Mouse (Mus musculus): ENCODE results near the gene Cmip.

The Cmip gene

DNA sequence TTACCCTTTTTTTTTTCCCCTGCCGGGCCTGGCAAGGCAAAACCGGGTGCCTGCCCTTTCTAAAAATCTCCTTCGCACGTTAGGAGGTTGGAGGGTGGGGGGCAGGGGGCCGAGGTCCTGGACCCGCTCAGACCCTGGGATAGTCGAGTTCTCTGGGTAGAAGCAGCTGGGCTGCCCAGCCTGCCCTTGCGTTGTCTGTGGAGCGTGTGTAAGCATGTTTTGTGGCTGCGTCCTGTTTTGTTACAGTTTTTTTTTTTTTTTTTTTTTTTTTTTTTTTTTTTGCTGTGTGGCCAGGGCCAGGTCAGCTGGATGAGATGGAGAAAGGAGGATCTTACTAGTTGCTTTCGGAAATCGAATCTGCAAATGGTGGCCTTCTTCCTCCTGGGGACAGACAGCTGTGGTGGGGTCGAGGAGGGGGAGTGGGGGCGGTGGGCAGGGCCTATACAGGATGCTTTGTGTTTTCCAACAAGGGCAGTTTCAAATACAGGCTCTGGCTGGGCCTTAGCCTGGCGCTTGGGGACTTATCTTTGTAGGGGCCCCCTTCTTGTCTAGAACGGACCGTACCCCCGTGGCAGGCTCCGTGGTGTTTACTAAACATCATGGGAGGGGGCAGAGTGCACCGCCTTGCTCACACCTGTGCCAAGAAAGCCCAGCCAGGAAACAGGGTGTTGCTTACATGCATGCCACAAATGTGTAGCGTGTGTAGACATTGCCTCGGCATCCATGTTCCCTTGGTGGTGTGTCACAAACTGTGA, 1.1 kb downstream of the Cmip start:
- DNase-seq (ENCODE audit: low read depth): peak; percentile 80

DNA sequence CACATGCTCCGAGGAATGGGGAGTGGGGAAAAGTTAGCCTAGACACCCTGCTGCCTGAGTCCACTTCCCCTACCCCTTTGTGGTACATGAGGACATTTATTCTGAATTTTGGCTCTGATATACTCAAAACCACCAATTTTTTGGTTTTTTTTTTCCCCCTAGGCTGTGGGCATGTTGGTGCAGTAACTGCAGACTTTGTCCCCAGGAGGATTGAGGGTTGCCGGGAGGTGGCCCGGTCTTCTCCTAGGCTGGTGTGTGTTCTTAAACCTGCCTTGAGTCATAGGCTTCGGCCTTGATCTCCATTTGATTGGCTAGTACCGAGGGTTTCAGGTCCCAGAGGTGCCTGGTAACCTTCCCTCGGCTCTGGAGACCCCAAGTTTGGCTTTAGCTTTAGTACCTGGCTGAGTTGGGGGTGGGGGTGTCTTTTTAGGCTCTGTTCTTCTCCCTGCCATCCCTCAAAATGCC, 1.7 kb downstream of the Cmip start:
- no peak for DNase-seq (ENCODE audit: low read depth)

DNA sequence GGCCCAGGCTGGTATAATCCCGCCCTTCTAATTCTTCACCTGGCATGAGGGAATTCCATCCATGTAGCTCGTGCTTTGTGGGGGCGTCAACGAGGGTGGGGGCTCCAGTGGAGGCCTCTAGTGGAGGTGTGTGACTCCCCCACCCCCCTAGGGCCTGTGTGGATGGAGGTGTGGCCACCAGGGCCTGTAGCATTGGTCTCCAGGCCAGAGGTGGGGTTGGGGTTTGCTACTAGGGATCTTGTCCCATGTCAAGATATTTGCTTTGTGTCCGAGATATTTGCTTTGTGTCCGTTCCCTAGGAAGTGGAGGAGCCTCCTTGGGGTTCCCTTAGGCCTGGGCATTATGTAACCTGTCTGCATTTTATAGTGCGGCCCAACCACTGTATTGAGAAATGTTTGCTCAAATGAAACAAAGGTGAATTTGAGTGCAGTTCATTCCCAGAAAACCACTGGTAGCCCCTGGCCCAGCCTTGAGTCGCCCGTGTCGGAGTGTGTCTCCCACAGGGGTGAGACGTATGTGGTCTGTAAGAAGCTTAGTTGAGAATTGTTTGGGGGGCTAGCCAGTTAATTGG, 2.7 kb downstream of the Cmip start:
- peak; percentile 53 for DNase-seq (ENCODE audit: low read depth)

DNA sequence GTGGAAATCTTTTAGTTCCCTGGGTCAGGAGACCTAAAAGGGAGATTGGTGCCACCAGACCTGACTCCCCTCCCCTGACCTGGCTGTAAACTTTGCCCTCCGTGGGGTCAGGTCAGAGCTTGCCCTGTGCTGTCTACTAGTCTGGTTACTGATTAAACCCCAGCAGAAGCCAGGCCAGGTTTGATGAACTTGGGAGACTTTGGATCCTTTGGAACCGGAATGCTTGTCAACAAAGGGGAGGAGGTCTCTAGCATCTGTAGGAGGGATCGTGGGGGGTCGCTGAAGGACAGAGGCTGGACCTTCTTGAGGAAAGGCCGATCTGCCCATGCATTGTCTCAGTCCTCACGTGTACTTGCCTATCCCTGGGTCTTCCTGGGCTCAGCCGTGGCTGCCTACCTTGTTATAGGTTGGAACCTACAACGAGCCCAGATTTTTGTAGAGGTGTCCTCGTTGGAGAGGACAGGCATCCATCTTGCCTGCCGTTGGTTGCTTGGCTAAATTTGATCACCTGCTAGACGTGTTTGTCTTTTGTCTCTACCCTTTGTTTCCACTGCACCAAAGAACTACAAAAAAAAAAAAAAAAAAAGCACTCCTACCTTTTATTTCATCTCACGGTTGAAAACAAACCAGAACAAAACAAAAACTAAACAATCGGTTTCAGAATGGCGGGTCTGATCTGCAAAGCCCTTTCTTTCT, 3.5 kb downstream of the Cmip start:
- DNase-seq (ENCODE audit: low read depth): peak; percentile 62

DNA sequence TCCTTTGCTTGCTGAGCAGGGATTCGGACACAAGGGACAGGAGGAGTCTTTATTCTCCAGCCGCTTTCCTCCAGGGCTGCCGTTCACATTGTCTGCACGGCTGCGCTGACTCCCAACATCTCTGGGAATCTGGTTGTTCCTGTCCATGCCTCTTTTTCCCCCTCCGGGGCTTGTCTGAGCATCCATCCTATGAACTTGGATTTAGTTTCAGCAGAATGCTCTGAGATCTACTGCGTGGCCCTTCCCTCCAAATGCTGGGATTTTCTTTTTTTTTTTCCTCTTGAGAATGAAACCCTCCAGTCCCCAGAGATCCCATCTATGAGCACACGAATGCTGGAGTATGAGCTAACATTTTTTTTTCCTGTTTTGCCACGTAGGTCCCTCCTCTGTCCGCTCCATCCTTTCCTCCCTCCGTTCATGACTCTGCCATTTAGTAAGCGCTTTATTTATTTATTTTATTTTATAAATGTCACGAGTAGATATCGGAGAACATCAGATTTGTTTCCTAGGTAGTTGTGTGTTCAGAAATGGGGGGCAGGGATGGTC, 4.1 kb downstream of the Cmip start:
- no peak for DNase-seq (ENCODE audit: low read depth)

DNA sequence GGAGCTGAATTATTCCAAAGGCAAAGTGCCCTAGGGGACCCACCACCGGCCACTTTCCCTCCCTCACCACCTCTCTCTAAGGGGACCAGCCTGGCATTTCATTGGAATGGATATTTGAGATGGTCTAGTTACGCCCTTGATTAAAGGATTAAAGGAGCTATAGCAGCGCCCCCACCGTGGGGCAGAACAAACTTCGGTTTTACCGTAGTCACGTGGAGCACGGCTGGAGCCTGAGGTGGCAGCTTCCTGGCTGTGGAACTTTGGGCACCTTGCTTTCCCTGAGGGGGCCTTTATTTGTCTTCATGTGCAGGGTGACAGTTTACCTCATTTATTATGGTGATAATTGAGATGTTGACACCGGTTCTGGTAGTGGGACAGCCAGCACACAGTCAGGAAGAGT, 4.8 kb downstream of the Cmip start:
- DNase-seq (ENCODE audit: low read depth): peak; percentile 66

DNA sequence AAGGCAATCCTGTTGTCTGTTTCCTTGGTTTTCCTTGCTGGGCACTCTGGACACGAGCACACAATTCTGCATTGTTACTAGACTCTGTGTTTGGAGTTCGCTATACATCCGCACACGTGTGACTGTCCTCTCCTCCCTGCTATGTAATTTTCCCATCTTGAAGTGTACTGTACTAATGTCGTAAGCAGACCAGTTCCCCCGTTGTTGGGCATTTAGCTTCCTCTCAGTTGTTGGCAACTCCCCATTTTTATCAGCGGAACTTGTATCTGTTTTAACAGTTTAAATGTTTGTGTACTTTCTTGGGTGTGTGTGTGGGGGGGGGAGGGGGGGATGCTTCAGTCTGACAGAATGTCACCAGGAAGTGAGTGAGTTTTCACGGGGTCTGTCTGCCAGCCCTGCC, 5.8 kb downstream of the Cmip start:
- peak; percentile 71 for DNase-seq (ENCODE audit: low read depth)

DNA sequence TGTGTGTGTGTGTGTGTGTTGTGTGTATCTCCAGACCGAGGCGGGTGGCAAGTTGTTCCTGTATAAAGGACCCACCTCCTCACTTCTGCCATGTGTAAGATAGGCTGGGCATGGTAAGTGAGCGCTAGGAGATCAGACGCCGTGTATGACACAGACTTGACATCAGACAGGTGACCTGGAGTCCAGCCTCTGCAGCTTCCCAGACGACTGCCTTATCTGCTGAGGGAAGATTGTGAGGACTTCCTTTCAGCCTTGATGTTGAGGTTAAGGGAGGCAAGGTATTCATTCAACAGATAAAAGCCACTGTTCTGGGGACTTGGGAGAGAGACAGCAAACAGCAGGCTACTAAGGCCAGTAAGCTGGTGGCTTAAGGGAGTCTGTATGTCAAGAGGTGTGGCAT, 6.6 kb downstream of the Cmip start:
- peak; percentile 49 for DNase-seq (ENCODE audit: low read depth)

DNA sequence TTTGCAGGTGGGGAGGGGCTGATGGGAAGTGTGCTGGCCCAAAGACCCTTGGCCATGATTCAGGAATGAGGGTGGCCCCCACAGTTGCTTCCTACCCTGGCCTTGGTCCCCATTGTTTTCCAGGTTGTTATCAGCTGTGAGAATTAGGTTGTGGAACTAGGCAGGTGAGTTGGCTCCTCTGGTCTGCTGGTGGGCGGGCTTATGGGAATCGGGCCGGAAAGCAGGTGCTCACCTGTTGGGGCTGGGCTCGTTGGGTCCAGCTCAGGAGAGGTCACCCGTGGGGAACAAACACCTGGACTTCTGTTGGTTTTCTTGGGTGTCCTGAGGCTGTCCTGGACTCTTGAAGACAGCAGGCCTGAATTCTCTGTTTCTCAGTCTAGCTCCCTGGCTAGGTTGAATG, 8.2 kb downstream of the Cmip start:
- no peak for DNase-seq (ENCODE audit: low read depth)

DNA sequence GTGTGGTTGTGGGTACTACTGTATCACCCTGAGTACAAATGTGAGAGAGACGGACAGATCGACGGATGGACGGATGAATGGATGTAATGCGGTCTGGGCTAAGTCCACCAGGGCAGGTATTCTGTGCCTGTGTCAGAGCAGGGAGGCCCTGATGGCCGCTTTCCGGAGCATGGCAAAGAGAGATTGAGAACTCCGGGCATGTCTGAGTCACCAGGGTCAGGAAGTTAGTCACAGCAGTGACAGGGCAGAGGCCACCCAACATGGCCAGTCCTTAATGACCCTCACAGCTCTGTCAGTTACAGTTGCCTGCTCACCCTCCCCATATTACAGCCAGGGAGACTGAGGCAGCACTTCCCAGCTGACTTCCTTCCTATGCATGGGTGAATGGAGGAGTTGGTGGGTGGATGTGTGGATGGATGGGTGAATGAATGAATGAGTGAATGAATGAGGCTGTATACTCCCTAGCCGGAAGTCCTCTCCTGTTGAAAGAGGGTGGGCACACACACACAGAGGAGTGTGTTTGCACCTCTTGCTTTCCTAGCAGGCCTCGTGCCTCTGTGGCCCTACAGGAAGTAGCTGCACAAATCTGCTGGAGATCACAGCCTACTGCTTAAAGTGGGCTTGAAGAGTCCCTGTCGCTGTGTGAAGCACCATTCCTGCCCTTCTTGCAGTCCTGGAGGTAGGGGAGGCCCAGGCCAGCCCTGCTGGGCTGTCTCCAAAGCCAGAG, 10.7 kb downstream of the Cmip start:
- no peak for DNase-seq (ENCODE audit: low read depth)

DNA sequence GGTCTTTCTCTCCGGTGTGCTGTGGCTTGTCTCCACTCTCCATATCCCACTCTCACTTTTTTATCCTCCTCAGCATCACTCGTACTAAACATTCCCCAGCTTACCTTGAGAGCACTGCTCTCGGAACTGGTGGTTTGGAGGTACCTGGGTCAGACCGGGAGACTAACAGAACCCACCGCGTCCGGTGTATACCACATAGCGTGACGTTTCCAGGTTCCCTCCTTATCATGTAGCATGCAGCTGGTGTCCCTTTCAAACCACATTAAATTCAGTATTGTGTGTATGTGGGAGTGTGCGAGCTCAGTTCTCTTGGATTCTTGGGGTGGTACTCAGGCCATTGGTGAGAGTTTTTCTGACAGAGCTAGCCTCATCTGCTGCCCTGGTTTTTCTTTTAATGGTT, 21.4 kb downstream of the Cmip start:
- peak; percentile 49 for DNase-seq (ENCODE audit: low read depth)

DNA sequence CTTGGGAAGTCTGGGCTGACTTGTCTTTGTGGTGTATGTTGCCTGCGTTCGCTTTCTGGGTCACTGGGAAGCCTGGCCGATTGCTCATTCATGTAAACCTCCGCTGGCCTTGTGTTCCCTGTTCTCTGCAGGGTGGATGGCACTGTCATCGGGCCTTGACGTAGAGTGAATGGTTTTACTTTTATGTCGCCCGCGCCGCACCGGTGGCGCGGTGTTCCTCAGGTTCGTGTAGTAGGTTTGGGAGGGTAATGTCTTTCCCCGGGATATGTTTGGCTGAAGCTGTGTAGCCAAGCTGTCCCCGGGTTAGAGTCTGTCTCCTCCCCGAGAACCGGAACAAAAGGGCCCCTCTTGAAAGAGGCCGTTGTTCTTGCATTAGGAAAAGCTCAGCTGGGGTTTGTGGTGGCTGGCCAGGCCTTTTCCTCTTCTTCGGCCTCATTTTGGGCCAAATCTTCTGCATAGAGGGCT, 21.8 kb downstream of the Cmip start:
- no peak for DNase-seq (ENCODE audit: low read depth)

DNA sequence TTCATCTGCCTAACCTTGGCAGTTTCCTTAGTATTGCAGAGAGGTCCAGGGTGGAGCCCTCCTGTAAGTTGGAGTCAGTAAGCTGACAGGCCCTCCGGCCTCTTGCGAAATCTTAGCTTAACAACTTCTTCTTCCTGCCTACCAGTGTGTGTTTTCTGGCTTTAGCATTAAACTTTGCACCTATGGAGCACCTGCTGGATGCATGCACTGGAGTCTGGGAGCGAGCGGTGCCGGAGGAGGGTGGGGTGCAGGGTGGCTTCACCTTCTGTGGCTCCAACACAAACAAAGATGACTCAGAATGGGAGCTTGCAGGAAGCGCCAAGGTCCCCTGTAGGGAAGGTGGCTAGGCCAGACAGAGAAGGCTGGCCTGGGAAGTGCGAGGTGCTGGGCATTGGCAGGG, 23.6 kb downstream of the Cmip start:
- DNase-seq (ENCODE audit: low read depth): peak; percentile 49

DNA sequence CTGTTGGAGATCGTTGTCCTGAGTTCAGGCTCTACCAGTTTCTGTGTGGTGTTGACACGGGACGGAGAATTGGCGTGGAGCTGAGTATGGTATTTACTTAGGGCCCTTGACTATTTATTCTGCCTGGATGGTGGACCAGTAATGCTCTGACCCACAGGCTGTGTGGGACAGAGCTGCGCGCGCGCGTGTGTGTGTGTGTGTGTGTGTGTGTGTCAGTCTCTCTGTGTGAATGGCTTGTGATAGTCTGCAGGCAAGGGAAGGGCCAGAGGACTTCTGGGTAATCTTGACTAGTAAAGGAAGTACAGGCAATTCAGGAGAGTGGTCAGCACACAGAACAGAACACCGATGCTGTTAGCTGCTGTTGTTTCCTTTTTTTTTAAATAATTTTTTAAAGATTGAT, 24.8 kb downstream of the Cmip start:
- no peak for DNase-seq (ENCODE audit: low read depth)

DNA sequence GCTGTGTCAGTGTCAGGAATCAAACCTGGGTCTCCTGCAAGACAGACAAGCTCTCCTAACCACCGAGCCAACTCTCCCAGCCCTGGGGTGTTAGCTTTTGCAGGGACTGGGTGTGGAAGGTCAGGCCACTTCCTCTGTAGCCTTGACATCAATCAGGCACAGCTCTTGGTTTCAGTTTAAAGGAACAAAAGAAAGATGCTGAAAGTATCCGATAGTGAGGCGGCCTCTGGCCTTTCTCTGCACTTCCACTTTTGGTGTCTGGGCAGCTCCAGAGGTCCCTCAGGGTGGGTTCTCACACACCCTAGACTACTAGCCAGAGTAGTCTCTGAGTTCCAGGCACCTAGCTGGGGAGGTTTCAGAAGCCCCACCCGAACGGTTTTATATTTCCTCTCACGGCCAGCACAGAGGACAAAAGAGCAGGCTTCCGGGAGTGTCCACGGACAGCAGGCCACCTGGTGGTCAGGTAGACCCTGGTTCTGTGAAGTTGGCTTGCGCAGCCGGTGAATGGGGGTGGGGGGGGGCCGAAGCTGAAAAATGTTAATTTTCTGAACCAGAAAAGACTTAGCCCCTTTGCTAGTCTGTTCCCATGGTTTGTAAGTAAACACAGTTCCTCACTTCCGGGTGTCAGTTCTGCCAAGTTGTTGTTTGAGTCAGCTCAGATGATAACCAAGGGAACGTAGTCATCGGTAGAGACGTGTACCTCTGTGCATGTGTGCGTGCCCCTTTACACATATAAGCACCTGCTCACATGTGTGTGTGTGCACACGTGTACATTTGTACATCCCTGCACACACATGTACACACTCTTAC, 25.5 kb downstream of the Cmip start:
- DNase-seq (ENCODE audit: low read depth): peak; percentile 90

DNA sequence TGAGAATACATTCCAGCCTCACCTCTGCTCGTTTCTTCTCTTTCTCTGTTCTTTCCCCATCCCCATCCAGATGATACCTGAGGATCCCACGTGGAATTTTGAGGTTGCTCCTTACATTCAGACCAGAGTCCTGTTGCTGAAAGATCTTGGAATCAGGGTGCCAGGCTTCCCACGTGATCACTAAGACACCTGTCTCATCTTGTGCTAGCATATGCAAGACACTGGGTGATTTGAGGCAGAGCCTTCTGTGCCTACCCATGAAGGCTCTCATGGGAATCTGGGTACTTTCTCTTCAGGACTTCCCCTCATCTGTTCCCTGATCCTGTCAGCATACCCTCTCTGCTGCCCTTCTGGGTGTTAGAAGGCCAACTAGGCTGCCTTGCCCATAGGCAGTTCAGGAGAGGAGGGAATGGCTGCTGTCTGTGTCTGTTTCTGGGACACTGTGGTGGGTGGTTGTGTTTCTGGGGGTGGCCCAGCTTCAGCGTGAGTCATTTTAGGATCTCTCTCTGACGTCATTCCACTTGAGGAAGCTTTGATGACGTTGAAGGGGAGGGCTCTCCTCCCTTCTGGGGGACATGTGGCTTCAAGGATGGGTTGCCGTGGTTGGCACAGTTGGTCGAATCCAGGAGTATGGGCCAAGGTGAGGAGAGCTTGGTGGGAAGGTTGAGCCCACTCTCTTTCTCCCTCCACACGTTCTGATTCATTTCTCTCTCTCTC, 28.1 kb downstream of the Cmip start:
- DNase-seq (ENCODE audit: low read depth): peak; percentile 91

DNA sequence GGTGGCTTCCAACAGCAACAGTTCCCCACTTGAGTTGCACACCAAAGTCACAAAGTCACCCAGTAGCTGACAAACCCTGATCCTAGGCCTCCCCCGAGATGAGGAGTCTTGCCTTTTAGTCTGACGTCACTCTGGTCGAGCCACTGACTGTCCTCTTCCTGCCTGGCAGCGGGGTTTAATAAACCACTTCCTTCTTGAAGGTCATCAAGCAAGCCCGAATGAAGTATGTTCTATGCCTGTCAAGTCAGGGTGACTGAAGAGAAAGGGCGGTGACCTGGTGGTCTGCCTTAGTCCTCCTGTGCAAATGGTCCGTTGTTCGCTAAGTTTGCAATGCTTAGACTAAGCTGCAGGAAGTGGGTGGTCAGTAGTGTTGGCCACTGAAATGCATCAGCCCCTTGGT, 31.1 kb downstream of the Cmip start:
- peak; percentile 86 for DNase-seq (ENCODE audit: low read depth)

DNA sequence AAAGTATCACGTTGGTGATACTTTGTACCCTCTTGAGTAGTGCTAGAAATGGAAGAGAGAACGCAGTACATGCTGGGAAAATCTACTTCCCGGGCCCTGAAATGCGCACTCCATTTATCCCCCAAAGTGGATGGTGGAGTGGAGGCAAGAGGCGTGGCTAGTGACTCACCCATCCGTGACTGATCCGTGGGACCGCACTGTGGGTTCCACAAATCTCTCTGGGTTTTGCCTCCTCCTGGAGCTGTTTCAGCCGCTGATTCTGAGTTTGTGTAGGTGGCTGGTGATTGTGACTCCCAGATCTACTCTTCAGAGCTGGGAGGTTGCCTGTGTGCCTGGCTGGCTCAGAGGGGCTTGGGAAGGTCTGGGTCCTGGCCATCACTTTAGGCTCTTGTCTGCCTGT, 32.2 kb downstream of the Cmip start:
- peak; percentile 37 for DNase-seq (ENCODE audit: low read depth)

DNA sequence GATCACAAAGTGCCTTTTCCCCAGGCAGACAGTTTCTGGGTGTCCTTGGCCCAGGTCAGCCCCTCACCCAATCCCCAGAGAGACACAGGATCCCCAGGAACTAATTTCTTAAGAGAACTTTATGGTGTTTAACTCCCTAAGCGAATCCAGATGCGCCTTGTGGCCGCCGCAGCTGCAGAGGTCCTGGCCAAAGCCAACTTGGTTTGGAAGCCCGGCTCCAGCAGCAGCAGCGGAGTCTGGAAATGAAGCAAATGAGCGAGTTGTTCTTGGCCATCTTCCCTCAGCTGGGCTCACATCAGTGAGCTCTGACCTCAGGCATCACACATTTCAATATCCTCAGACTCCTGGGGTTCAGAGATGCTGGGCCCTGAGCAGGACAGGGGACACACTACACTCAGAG, 33.6 kb downstream of the Cmip start:
- no peak for DNase-seq (ENCODE audit: low read depth)

DNA sequence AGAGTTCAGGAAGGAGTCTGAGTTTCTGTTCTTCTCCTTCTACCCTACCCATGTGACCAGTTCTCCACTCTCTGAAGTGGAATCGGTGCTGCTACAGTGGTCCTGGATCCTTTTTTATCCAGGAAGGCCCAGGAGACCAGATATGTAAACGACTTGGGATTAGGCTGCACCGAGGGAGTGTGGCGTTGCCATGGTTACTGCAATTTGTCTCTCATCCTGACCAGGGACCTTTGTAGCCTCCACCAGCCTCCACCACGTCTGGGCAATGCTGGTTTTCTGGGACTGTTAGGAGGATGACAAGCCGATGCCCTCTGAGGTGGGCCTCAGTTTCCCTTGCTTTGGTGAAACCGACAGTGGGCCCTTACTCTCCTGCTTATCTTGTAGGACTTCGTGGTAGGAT, 35.4 kb downstream of the Cmip start:
- DNase-seq (ENCODE audit: low read depth): no peak

DNA sequence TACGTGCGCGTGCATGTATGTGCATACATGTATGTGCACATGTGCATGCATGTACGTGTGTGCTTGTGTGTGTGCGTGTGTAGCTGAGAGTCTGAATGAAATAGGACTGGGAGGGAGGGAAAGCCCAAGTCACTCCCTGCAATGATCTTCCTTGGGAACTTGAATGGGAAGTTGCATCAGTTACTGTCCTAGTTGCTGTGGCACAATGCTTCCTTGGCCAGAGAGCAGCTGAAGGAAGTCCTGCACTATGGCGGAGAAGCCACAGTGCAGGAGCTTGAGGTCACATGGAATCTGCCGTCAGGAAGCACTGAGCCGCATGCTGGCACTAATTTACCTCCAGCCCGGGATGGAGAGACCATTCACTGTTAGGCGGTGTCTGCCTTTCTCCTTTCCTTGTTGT, 37.9 kb downstream of the Cmip start:
- no peak for DNase-seq (ENCODE audit: low read depth)

Measured in induced T-regulatory cell, adult 2 months (primary cell).